Mouse (Mus musculus): Measurements from ENCODE around the gene Vmn1r198.
"Not testable (repeated sequence)": the region's sequence is repeated elsewhere in the genome, so short reads cannot be mapped to it uniquely, and the experiment has no call there.

Vmn1r198 gene

DNA sequence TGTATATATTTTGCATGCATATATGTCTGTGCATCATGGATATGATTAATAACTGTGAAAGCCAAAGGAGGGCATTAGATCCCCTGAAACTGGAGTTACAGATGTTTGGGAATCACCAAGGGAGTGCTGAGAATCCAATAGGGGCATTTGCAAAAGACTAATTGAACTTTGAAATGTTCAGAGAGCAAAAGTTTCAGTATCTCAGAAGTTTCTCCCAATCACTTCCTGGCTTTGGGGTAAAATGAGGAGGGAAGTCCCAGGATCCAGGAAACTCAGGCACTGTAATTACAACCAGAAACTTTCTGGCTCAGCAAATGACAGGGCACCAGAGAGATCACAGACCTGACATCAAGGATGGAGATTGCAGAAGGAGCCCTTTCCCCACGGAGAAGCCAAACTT, at the start of gene Vmn1r198:
TSS of gene Vmn1r198 (plus strand) at position 301 of the 400 bp plus-strand sequence.
- DNase-seq (ENCODE audit: low read depth, low spot score), result no peak

GRCm38 (mm10) chr13:22308075-22308474, 42.1 kb upstream of the Vmn1r198 start:
- DNase-seq (ENCODE audit: low read depth, low spot score), result not testable (repeated sequence)

DNA sequence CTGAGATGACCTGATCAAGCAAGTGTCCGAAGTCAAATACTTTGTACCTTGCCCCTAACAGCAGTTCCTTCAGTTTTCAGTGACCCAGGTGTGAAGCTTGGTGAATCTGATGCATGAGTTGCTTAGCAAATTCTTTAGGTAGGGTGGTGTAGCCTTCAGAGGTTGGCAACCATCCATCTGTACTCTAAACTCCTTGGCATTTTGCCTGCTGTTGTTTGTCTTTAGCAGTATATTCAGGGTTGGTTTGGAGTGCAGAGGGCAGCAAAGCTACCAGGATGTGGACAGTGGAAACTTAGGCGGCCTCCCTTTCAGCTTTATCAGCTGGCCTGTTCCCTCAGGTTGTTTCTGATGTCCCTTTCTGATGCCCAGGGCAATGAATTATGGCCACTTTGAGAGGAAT, 34.8 kb upstream of the Vmn1r198 start:
- no peak for DNase-seq (ENCODE audit: low read depth, low spot score)

DNA sequence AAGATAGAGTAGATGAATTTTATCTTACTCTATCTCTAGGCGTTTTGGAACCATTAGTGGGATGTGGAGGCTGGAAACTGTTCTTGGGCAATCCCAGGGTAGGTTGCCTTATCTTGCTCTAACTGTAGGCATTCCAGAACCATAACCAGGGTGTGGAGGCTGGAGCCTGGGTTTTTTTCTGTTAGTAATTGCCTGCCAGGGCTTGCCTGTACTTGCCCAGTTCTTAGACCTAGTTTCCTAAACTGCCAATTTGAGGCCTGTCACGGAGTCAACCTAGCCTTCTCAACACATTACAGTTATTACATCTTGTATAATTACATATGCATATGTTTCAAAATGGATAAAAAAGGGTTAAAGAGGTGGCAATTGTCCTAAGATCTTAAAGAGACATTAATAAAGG, 32.8 kb upstream of the Vmn1r198 start:
- DNase-seq (ENCODE audit: low read depth, low spot score), result no peak

GRCm38 (mm10) chr13:22320091-22320490, 30.1 kb upstream of the Vmn1r198 start:
- DNase-seq (ENCODE audit: low read depth, low spot score), result no peak

DNA sequence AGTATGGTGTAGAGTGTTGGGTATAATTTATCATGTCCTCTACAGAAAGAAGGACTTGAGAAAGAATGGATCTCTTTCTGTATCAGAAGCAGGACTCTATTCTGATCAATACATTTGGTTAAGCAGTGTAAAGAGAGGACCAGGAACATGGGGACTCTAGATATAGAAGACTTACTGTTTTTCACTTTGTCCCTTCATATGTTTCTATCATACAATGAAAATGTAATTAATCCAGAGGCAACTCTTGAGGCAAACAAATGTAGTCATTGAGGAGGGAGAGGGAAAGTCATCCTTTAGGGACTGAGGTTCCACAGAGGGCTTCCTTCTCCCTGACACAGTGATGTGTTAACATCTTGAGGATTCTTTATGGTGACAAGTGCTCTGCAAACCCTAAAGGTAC, 25.9 kb upstream of the Vmn1r198 start, which contains the start of gene Vmn1r197:
TSS of gene Vmn1r197 (plus strand) at position 301 of the 400 bp plus-strand sequence.
- no peak for DNase-seq (ENCODE audit: low read depth, low spot score)

- no peak for DNase-seq (ENCODE audit: low read depth, low spot score)
Measured at GRCm38 (mm10) chr13:22333269-22333668, 16.9 kb upstream of the Vmn1r198 start.

DNA sequence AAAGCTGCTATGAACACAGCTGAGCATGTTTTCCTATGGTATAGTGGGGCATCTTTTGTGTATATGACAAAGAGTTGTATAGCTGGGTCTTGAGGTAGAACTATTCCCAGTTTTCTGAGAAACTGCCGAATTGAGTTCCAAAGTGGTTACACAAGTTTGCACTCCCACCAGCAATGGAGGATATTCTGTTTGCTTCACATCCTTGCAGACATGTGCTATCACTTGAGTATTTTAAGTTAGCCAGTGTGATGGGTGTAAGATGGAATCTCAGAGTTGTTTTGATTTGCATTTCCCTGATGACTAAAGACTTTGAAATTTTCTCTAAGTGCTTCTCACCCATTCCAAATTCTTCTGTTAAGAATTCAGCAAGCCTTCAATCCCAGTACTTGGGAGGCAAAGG, 14.6 kb upstream of the Vmn1r198 start:
- DNase-seq (ENCODE audit: low read depth, low spot score), result peak; percentile 9

GRCm38 (mm10) chr13:22350813-22351212, 649 bp downstream of the Vmn1r198 start:
- DNase-seq (ENCODE audit: low read depth, low spot score), result no peak

- DNase-seq (ENCODE audit: low read depth, low spot score), result no peak
Measured at GRCm38 (mm10) chr13:22379518-22379917, 29.4 kb downstream of the Vmn1r198 start, which contains the start of gene Vmn1r199. TSS of gene Vmn1r199 (plus strand) at chr13:22379818.

DNA sequence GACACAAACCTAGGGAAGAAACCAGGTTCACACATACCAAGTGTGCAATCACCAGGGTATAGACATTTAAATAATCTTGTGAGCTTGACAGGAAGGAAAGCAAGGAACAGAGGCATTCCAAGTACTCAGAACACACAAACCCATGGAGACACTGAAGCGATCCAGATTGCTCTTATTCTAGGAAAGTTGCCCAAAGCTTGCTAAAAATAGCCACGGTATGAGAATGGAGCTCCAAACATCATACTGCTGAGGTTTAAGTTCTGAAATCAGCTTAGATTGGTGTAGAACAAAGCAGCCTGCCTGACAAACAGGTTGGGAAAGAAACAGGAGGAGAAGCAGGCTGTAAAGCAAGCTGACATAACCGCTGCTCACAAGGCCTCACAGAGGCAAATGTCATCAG, 31.0 kb downstream of the Vmn1r198 start:
- peak; percentile 78 for DNase-seq (ENCODE audit: low read depth, low spot score)

DNA sequence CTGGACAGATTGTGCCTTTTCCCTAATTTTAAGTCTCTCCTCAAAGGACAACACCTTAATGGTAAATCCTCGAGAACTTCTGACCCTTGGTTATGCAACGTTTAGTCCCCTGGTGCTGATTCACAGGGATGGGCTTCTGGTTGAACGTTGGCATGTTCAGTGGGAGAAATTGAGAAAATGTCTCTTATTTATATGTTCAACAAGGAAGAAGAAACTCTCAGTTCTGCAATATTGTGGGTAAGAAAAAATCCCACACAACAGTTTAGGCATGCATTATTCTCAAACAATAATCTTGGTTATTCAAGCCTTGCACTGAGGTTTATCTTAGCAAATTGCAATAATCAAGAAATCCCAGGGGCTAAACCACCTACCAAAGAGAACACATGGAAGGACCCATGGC, 33.2 kb downstream of the Vmn1r198 start:
- no peak for DNase-seq (ENCODE audit: low read depth, low spot score)

DNA sequence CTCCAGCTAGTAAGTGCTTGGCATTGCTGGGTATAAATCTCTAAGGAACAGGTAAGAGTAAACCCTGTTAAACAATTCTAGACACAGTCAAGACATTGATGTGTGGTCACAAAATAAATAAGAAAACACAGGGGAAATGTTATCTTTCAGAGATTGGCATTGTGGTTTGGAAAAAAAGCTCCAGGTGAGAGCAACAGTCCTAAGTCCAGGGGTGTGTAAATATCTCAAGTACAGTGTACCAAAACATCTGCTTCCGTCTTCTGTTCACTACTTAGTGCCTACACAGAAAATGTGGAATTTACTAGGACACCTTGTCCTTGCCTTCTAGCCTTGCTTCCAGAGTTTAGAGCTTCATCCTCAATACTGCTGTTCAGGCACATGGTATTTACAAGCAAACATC, 36.9 kb downstream of the Vmn1r198 start:
- no peak for DNase-seq (ENCODE audit: low read depth, low spot score)

GRCm38 (mm10) chr13:22390073-22390472, 39.9 kb downstream of the Vmn1r198 start, which contains the start of gene Vmn1r200:
TSS of gene Vmn1r200 (plus strand) at chr13:22390373.
- no peak for DNase-seq (ENCODE audit: low read depth, low spot score)

DNA sequence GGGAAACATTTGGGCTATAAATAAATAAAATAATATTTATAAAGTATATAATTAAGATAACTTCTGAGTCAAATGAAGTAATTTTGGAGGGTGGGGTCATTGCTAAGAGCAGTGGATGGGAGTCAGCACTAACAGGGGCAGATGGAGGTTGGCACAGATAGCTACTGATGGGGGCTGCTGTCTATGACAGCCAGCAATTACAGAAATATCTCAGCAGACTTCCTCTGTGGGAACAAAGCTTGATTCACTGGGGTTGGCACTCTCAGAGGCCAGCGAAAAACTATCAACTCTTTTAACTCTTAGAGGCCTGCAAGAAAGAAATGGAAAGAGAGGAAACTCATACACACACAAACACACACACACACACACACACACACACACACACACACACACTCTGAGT, 52.8 kb downstream of the Vmn1r198 start:
- peak; percentile 9 for DNase-seq (ENCODE audit: low read depth, low spot score)

Measured in telencephalon, adult 2 months (tissue).